Mouse (Mus musculus) limb, embryonic 14.5 days (tissue): Measurements from ENCODE around the gene Klhl7. TPM values are rescaled to one million over a fixed set of nuclear protein-coding genes. Genes with fewer than 3 reads are reported as not detected.
A peak's percentile ranks its signal among the peaks of the same experiment; 100 is the strongest.
"Not testable (repeated sequence)": the region's sequence is repeated elsewhere in the genome, so short reads cannot be mapped to it uniquely, and the experiment has no call there.

Source experiments
- ATAC-seq: fragments of 200-750 bp; cut with Nextera tagmentation; 2 replicates; pipeline ENCODE4 v1.8.0; 2017; ENCODE audit warnings: low read depth, moderate number of reproducible peaks, moderate TSS enrichment; ENCODE audit not compliant: low FRiP score
- DNase-seq: peaks from one replicate; pipeline ENCODE4 v3.0.0-alpha.2; 2015; ENCODE audit warnings: low spot score
- H3K27ac ChIP-seq: fragments of 300-500 bp; sonication (generic); replicated peaks from 2 replicates; pipeline ENCODE4 v1.5.1; 2014; ENCODE audit warnings: low read depth, mild to moderate bottlenecking, low read length, moderate library complexity, mixed read lengths
- H3K27me3 ChIP-seq: fragments of 300-500 bp; sonication (generic); 2 replicates; pipeline ENCODE4 v1.6.1; 2014; ENCODE audit warnings: low read length, mixed read lengths; ENCODE audit not compliant: control insufficient read depth, insufficient read depth
- H3K36me3 ChIP-seq: fragments of 300-500 bp; sonication (generic); 2 replicates; pipeline ENCODE4 v1.6.1; 2014; ENCODE audit warnings: mild to moderate bottlenecking, low read length, moderate library complexity, mixed read lengths; ENCODE audit not compliant: control insufficient read depth, insufficient read depth
- H3K4me1 ChIP-seq: fragments of 300-500 bp; sonication (generic); 2 replicates; pipeline ENCODE4 v1.6.1; 2014; ENCODE audit warnings: antibody characterized with exemption, low read length, mixed read lengths; ENCODE audit not compliant: control insufficient read depth, insufficient read depth
- H3K4me2 ChIP-seq: fragments of 300-500 bp; sonication (generic); replicated peaks from 2 replicates; pipeline ENCODE4 v1.6.1; 2014; ENCODE audit warnings: low read depth, mild to moderate bottlenecking, low read length, moderate library complexity; ENCODE audit not compliant: severe bottlenecking
- H3K4me3 ChIP-seq: fragments of 300-500 bp; sonication (generic); replicated peaks from 2 replicates; pipeline ENCODE4 v1.5.1; 2014; ENCODE audit warnings: low read length
- H3K9ac ChIP-seq: fragments of 300-500 bp; sonication (generic); 2 replicates; pipeline ENCODE4 v1.6.1; 2014; ENCODE audit warnings: mild to moderate bottlenecking, low read depth, low read length, moderate library complexity; ENCODE audit not compliant: severe bottlenecking
- H3K9me3 ChIP-seq: fragments of 300-500 bp; sonication (generic); 2 replicates; pipeline ENCODE4 v1.6.1; 2016; ENCODE audit warnings: low read length; ENCODE audit not compliant: control insufficient read depth
- POLR2A ChIP-seq: fragments of 200-500 bp; IDR thresholded peaks from 2 replicates; pipeline ENCODE4 v1.8.0; 2012; ENCODE audit warnings: inconsistent platforms, mild to moderate bottlenecking, moderate library complexity, borderline replicate concordance; ENCODE audit not compliant: insufficient read depth, insufficient read length; ENCODE audit errors: extremely low read depth
- WGBS: fragments of 180-500 bp; shearing (Covaris S2); extraction: QIAGEN DNeasy Blood & Tissue Kit; methylation state at CpG from one replicate; pipeline ENCODE4 v1.1.7; 2014; 5-methylcytosine and 5-hydroxymethylcytosine counted together
- polyA plus RNA-seq, 2 experiments: library from polyadenylated mRNA; depleted of rRNA in 1 of 2; stranded (reverse) in 1 of 2; unstranded in 1 of 2; fragments of >200 nt; fragmentation: Nextera tagmentation in 1 of 2; extraction: Ambion mirVana in 1 of 2; gene quantifications; 2 replicates each; pipeline versions ENCODE4 v1.2.1 to v1.2.3; 2012 to 2014

The Klhl7 gene
- polyA plus RNA-seq, 2 experiments: 33.7 to 51.7 TPM

DNA sequence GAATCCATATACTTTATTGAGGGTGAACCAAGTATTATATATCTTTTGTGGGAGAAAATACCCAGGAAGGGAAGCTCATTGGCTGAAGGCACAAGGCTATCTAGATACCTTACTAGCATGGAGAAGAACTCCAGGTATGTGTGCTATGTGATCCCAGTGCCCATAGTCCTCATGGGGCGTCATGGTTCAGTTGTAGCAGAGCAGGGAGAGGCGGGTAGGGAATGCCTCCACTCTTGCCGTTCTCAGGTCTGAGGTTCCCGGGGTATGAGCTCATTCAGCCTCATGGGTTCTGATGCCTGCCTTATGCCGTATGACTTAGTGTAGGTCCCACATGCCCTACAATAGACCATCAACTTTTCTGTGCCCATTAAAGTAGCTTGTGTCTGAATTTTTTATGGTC, 4.5 kb upstream of the Klhl7 start:
- no peak for ATAC-seq
- no peak overlapping the region for H3K9ac ChIP-seq
- WGBS: 75% methylated on average over 5 of the region's 5 CpGs
- H3K9me3 ChIP-seq: no peaks in the 10 kb centered on the region
- H3K36me3 ChIP-seq: no peaks in the 10 kb centered on the region
- H3K4me1 ChIP-seq: 0 out of 2 replicates have a peak, but pooled peaks cover 3% of the 10 kb centered on the region
- no peak for TF ChIP-seq POLR2A
- H3K4me3 ChIP-seq: no peak overlapping the region
- no peaks in the 10 kb centered on the region for H3K27me3 ChIP-seq
- no peak overlapping the region for H3K27ac ChIP-seq
- DNase-seq: no peak
- no peak overlapping the region for H3K4me2 ChIP-seq

DNA sequence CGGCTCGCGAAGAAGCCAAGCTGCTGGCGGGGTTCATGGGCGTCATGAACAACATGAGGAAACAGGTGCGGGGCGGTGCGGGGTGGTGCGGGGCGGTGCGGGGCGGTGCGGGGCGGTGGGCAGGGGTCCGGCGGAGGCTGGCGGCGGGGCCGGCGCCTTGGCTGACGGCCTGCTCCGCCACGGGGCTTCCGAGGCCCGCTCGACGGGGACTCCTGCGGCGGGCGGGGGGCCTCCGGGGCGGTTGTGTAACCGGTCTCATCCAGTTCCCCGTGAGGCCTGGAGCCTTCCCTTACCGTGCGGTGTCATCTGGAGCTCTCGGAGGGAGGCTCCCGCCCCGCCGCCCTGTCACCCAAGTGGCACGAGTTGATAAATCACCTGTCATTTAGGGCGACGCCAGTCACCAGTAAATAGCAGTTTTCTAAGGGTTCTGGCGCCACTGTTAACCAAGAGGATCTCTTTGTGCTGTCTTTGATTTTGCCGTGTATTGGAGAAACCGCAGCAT, 456 bp downstream of the Klhl7 start:
- H3K4me1 ChIP-seq: 0 out of 2 replicates have a peak, but pooled peaks cover 5% of the 10 kb centered on the region
- under 1% methylated on average over 41 of the region's 46 CpGs for WGBS
- TF ChIP-seq POLR2A: no peak
- no peaks in the 10 kb centered on the region for H3K36me3 ChIP-seq
- H3K27ac ChIP-seq: peak overlapping the region; percentile 81
- ATAC-seq (peak; percentile 72), DNase-seq (peak; percentile 48)
- no peaks in the 10 kb centered on the region for H3K9me3 ChIP-seq
- H3K9ac ChIP-seq: peak overlapping the region; percentile 87
- H3K4me2 ChIP-seq: peak overlapping the region; percentile 74
- H3K4me3 ChIP-seq: peak overlapping the region; percentile 76
- H3K27me3 ChIP-seq: no peaks in the 10 kb centered on the region

DNA sequence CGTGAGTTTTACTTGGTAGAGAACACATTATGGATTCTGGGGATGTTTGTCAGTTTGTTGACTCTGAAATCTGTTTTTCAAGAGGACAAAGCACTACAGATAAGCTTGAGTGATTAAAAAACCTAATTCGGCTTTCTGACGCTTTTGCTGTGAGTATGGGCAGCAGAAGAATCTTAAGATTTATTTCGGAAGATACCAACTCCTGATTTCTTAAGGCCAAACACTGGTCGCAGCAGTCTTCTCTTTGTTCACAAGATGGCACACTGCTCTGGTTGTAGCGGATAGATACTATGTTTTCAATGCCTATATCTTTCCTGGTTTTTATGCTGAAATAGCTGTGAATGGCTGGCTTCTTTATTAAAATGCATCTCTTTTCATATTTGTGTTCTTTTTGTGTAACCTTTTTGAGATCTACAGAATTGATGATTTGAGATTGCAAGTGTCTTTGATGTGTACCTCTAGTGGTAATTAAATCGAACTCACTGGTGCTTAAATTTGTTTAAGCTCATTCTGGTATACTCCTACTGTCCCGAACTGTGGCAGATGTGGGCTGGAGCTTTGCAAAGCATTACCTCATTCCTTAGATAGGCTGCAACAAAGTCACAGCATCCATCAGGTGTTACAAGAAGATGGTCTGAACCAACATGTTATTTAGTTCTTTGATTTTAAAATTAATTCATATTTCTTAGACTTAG, 1.2 kb downstream of the Klhl7 start:
- Histone ChIP-seq H3K27ac (no peak overlapping the region), H3K4me3 (peak overlapping the region; percentile 76), H3K9ac (peak overlapping the region; percentile 87), H3K27me3 (no peaks in the 10 kb centered on the region), H3K4me1 (0 out of 2 replicates have a peak, but pooled peaks cover 5% of the 10 kb centered on the region), H3K4me2 (peak overlapping the region; percentile 74), H3K9me3 (no peaks in the 10 kb centered on the region), H3K36me3 (no peaks in the 10 kb centered on the region)
- ATAC-seq (no peak), DNase-seq (peak; percentile 31)
- 10% methylated on average over 8 of the region's 8 CpGs for WGBS
- no peak for TF ChIP-seq POLR2A

DNA sequence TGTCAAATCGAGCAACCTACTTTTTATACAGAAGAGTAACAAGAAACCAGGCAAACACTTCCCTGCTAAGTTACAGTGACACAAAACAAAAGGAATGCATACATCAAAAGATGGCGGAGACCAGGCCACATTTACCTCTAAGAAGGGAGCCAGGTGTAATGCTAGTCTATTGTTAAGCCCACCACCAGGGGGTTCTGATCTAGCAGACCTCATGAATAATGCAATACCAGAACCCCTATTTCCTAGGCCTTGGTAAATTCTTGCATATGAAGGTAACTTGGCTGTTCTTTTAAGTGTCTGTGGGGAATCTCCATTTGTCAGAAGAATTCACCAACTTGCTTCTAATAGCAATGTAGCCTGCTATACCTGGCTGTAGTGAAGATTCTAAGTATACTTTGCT, 2.8 kb downstream of the Klhl7 start:
- H3K27me3 ChIP-seq, H3K9me3 ChIP-seq, H3K4me3 ChIP-seq, H3K4me2 ChIP-seq, H3K36me3 ChIP-seq, ATAC-seq, H3K4me1 ChIP-seq, H3K9ac ChIP-seq, DNase-seq, H3K27ac ChIP-seq: not testable (repeated sequence)
- 80% methylated on average over 2 of the region's 2 CpGs for WGBS

DNA sequence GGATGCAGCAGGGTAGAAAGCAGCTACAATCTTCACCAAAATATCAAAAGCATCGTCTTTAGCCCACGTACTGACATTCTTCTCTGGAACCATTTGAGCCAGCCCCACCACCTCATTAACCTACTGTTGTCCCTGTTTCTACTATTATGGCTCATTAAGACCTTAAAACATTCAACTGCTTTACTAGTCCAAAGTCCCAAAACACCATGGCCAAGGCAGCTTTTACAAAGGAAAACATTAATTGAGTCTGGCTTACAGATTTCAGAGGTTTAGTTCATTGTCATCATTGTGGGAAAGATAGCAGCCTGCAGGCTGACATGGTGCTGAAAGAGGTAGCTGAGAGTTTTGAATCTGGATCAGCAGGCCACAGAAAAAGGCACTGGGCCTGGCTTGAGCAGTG, 3.4 kb downstream of the Klhl7 start:
- Histone ChIP-seq H3K4me3 (no peak overlapping the region), H3K27ac (no peak overlapping the region), H3K4me1 (0 out of 2 replicates have a peak, but pooled peaks cover 5% of the 10 kb centered on the region), H3K9ac (no peak overlapping the region), H3K36me3 (no peaks in the 10 kb centered on the region), H3K27me3 (no peaks in the 10 kb centered on the region), H3K4me2 (no peak overlapping the region), H3K9me3 (no peaks in the 10 kb centered on the region)
- DNase-seq (no peak), ATAC-seq (no peak)
- WGBS: 56% methylated on average over 2 of the region's 2 CpGs
- no peak for TF ChIP-seq POLR2A
